Mouse (Mus musculus): ENCODE measurements around the gene Ak7. TPM values are rescaled to one million over a fixed set of nuclear protein-coding genes. Genes with fewer than 3 reads are reported as not detected.

The Ak7 gene
- polyA plus RNA-seq (2017; shearing (Covaris generic)), result 0.64 TPM

GRCm38 (mm10) chr12:105705799-105706487 is at the start of gene Ak7:
Ak7 (plus strand) TSS chr12:105705976.

GRCm38 (mm10) chr12:105683933-105684901 is 21.6 kb upstream of the Ak7 start, which contains the start of gene Gskip:
Gskip (plus strand) TSS chr12:105684829.

GRCm38 (mm10) chr12:105685001-105685691 is 20.6 kb upstream of the Ak7 start, which contains the start of gene Atg2b:
Atg2b (minus strand) TSS chr12:105685211.

GRCm38 (mm10) chr12:105784196-105784999 is 78.6 kb downstream of the Ak7 start, which contains the start of gene Papola:
Papola (plus strand) TSS chr12:105784694.

Other genes starting within 250 kb of the Ak7 start
- not detected for gene Bdkrb2, start 142.8 kb upstream of the Ak7 start, polyA plus RNA-seq (2017; shearing (Covaris generic))
- 0.32 TPM for gene Bdkrb1, start 102.9 kb upstream of the Ak7 start, polyA plus RNA-seq (2017; shearing (Covaris generic))
- gene Gskip, start 21.1 kb upstream of the Ak7 start, polyA plus RNA-seq (2017; shearing (Covaris generic)), result 48.6 TPM
- gene Atg2b, start 20.8 kb upstream of the Ak7 start, polyA plus RNA-seq (2017; shearing (Covaris generic)), result 7.9 TPM
- gene Papola, start 78.7 kb downstream of the Ak7 start, polyA plus RNA-seq (2017; shearing (Covaris generic)), result 329 TPM